Mouse (Mus musculus) midbrain, embryonic 10.5 days (tissue): Measurements from ENCODE around the gene Nup107. TPM values are rescaled to one million over a fixed set of nuclear protein-coding genes. Genes with fewer than 3 reads are reported as not detected.
"Not testable (repeated sequence)": the region's sequence is repeated elsewhere in the genome, so short reads cannot be mapped to it uniquely, and the experiment has no call there.

Experiments
- DNase-seq: peaks from one replicate; pipeline ENCODE4 v3.0.0-alpha.2; 2017; ENCODE audit warnings: low spot score
- H3K27ac ChIP-seq: fragments of 300-500 bp; sonication (generic); replicated peaks from 2 replicates; pipeline ENCODE4 v1.5.1; 2016; ENCODE audit warnings: mild to moderate bottlenecking
- H3K27me3 ChIP-seq: fragments of 300-500 bp; sonication (generic); 2 replicates; pipeline ENCODE4 v1.6.1; 2016; ENCODE audit warnings: low read depth, mild to moderate bottlenecking; ENCODE audit not compliant: poor library complexity, severe bottlenecking
- H3K36me3 ChIP-seq: fragments of 300-500 bp; sonication (generic); 2 replicates; pipeline ENCODE4 v1.6.1; 2016; ENCODE audit warnings: mild to moderate bottlenecking, moderate library complexity
- H3K4me1 ChIP-seq: fragments of 300-500 bp; sonication (generic); 2 replicates; pipeline ENCODE4 v1.6.1; 2016
- H3K4me3 ChIP-seq: fragments of 300-500 bp; sonication (generic); 2 replicates; pipeline ENCODE4 v1.5.1; 2016; ENCODE audit warnings: mild to moderate bottlenecking, moderate library complexity
- H3K9me3 ChIP-seq: fragments of 300-500 bp; sonication (generic); replicated peaks from 2 replicates; pipeline ENCODE4 v1.6.1; 2016; ENCODE audit warnings: mild to moderate bottlenecking
- whole genome bisulfite sequencing: fragments of 180-500 bp; shearing (Covaris S2); methylation state at CpG from one replicate; pipeline ENCODE4 v1.1.7; 2016; 5-methylcytosine and 5-hydroxymethylcytosine counted together
- polyA plus RNA-seq: library from polyadenylated mRNA; unstranded; fragments of >200 nt; fragmentation: Nextera tagmentation; extraction: Ambion mirVana; gene quantifications from 2 replicates; pipeline ENCODE4 v1.2.1, GENCODE M21; 2016

Gene Nup107
- polyA plus RNA-seq, 1 experiment from 2014 or later, result 104 TPM

- WGBS, result 95% methylated on average over 8 of the region's 8 CpGs
- not testable (repeated sequence) for H3K27me3 ChIP-seq, H3K27ac ChIP-seq, H3K4me1 ChIP-seq, DNase-seq, H3K4me3 ChIP-seq, H3K9me3 ChIP-seq
- peaks cover 68% of the 10 kb centered on the region for H3K36me3 ChIP-seq
These were observed 55.0 kb downstream of the Nup107 start for GRCm38 (mm10) chr10:117737498-117737897.

GRCm38 (mm10) chr10:117737075-117737474, 55.4 kb downstream of the Nup107 start:
- 78% methylated on average over 4 of the region's 4 CpGs for WGBS
- Histone ChIP-seq H3K4me1 (no peaks in the 10 kb centered on the region), H3K27ac (no peak overlapping the region), H3K4me3 (no peak overlapping the region), H3K9me3 (no peaks in the 10 kb centered on the region), H3K27me3 (no peaks in the 10 kb centered on the region), H3K36me3 (peaks cover 64% of the 10 kb centered on the region)
- no peak for DNase-seq

- peaks cover 64% of the 10 kb centered on the region for H3K36me3 ChIP-seq
These were observed 55.9 kb downstream of the Nup107 start for GRCm38 (mm10) chr10:117736573-117736972.

GRCm38 (mm10) chr10:117735396-117735795, 57.1 kb downstream of the Nup107 start:
- not testable (repeated sequence) for H3K9me3 ChIP-seq, H3K27me3 ChIP-seq, H3K27ac ChIP-seq, DNase-seq, H3K4me1 ChIP-seq, H3K4me3 ChIP-seq
- WGBS, result 94% methylated on average over 12 of the region's 12 CpGs
- H3K36me3 ChIP-seq, result peaks cover 54% of the 10 kb centered on the region

More at GRCm38 (mm10) chr10:117736573-117736972, 55.9 kb downstream of the Nup107 start:
- Histone ChIP-seq H3K9me3 (no peaks in the 10 kb centered on the region), H3K27ac (no peak overlapping the region), H3K4me3 (no peak overlapping the region), H3K27me3 (no peaks in the 10 kb centered on the region), H3K4me1 (no peaks in the 10 kb centered on the region)
- 94% methylated on average over 5 of the region's 5 CpGs for WGBS
- DNase-seq, result no peak

GRCm38 (mm10) chr10:117734104-117734852, 58.2 kb downstream of the Nup107 start:
- not testable (repeated sequence) for H3K9me3 ChIP-seq, H3K27me3 ChIP-seq, H3K4me3 ChIP-seq, H3K27ac ChIP-seq, H3K4me1 ChIP-seq, DNase-seq
- 92% methylated on average over 10 of the region's 10 CpGs for WGBS
- peaks cover 43% of the 10 kb centered on the region for H3K36me3 ChIP-seq

GRCm38 (mm10) chr10:117733626-117734025, 58.9 kb downstream of the Nup107 start:
- not testable (repeated sequence) for H3K27me3 ChIP-seq, H3K27ac ChIP-seq, H3K9me3 ChIP-seq, H3K4me1 ChIP-seq, H3K4me3 ChIP-seq, DNase-seq
- peaks cover 37% of the 10 kb centered on the region for H3K36me3 ChIP-seq
- 90% methylated on average over 8 of the region's 8 CpGs for WGBS

GRCm38 (mm10) chr10:117732962-117733592, 59.4 kb downstream of the Nup107 start:
- H3K4me3 ChIP-seq, result no peak overlapping the region
- H3K36me3 ChIP-seq, result peaks cover 31% of the 10 kb centered on the region
- H3K27ac ChIP-seq, result no peak overlapping the region
- no peaks in the 10 kb centered on the region for H3K9me3 ChIP-seq
- H3K4me1 ChIP-seq, result no peaks in the 10 kb centered on the region
- no peaks in the 10 kb centered on the region for H3K27me3 ChIP-seq
- no peak for DNase-seq
- 90% methylated on average over 14 of the region's 14 CpGs for WGBS

- Histone ChIP-seq H3K27me3 (no peaks in the 10 kb centered on the region), H3K27ac (no peak overlapping the region), H3K4me1 (no peaks in the 10 kb centered on the region), H3K9me3 (no peaks in the 10 kb centered on the region), H3K4me3 (no peak overlapping the region), H3K36me3 (peaks cover 22% of the 10 kb centered on the region)
- DNase-seq, result no peak
- WGBS, result 88% methylated on average over 5 of the region's 5 CpGs
These were observed 60.3 kb downstream of the Nup107 start for GRCm38 (mm10) chr10:117732184-117732583.

GRCm38 (mm10) chr10:117731244-117732101, 61.0 kb downstream of the Nup107 start:
- no peak overlapping the region for H3K27ac ChIP-seq
- H3K27me3 ChIP-seq, result no peaks in the 10 kb centered on the region
- peaks cover 15% of the 10 kb centered on the region for H3K36me3 ChIP-seq
- no peaks in the 10 kb centered on the region for H3K9me3 ChIP-seq
- no peak overlapping the region for H3K4me3 ChIP-seq
- H3K4me1 ChIP-seq, result no peaks in the 10 kb centered on the region
- 60% methylated on average over 15 of the region's 15 CpGs for WGBS
- DNase-seq, result no peak

GRCm38 (mm10) chr10:117730637-117731203, 61.8 kb downstream of the Nup107 start:
- 95% methylated on average over 12 of the region's 12 CpGs for WGBS

GRCm38 (mm10) chr10:117730140-117730539, 62.4 kb downstream of the Nup107 start:
- DNase-seq, result no peak

More at GRCm38 (mm10) chr10:117730637-117731203, 61.8 kb downstream of the Nup107 start:
- no peaks in the 10 kb centered on the region for H3K9me3 ChIP-seq
- no peak for DNase-seq
- no peaks in the 10 kb centered on the region for H3K4me1 ChIP-seq
- H3K36me3 ChIP-seq, result peaks cover 9% of the 10 kb centered on the region
- no peak overlapping the region for H3K27ac ChIP-seq
- H3K4me3 ChIP-seq, result no peak overlapping the region
- no peaks in the 10 kb centered on the region for H3K27me3 ChIP-seq

GRCm38 (mm10) chr10:117729139-117729814, 63.2 kb downstream of the Nup107 start:
- H3K27me3 ChIP-seq, result no peaks in the 10 kb centered on the region
- no peak overlapping the region for H3K4me3 ChIP-seq
- DNase-seq, result no peak
- 84% methylated on average over 11 of the region's 11 CpGs for WGBS
- no peaks in the 10 kb centered on the region for H3K9me3 ChIP-seq
- H3K27ac ChIP-seq, result no peak overlapping the region
- 0 out of 2 replicates have a peak, but pooled peaks cover 4% of the 10 kb centered on the region for H3K36me3 ChIP-seq
- no peaks in the 10 kb centered on the region for H3K4me1 ChIP-seq

More at GRCm38 (mm10) chr10:117730140-117730539, 62.4 kb downstream of the Nup107 start:
- Histone ChIP-seq H3K4me3 (no peak overlapping the region), H3K4me1 (no peaks in the 10 kb centered on the region), H3K9me3 (no peaks in the 10 kb centered on the region), H3K27ac (no peak overlapping the region), H3K27me3 (no peaks in the 10 kb centered on the region), H3K36me3 (peaks cover 5% of the 10 kb centered on the region; the same call in 1 of the 2 replicates)
- 96% methylated on average over 7 of the region's 7 CpGs for WGBS
